Mouse (Mus musculus) cerebellum, postnatal 10 days (tissue): ENCODE results near the gene Cntd1.

Source experiments
- DNase-seq, 2 experiments: peaks; one replicate each; pipeline ENCODE4 v3.0.0; 2021; ENCODE audit warnings: mixed read lengths in 2 of 2

Cntd1 gene

DNA sequence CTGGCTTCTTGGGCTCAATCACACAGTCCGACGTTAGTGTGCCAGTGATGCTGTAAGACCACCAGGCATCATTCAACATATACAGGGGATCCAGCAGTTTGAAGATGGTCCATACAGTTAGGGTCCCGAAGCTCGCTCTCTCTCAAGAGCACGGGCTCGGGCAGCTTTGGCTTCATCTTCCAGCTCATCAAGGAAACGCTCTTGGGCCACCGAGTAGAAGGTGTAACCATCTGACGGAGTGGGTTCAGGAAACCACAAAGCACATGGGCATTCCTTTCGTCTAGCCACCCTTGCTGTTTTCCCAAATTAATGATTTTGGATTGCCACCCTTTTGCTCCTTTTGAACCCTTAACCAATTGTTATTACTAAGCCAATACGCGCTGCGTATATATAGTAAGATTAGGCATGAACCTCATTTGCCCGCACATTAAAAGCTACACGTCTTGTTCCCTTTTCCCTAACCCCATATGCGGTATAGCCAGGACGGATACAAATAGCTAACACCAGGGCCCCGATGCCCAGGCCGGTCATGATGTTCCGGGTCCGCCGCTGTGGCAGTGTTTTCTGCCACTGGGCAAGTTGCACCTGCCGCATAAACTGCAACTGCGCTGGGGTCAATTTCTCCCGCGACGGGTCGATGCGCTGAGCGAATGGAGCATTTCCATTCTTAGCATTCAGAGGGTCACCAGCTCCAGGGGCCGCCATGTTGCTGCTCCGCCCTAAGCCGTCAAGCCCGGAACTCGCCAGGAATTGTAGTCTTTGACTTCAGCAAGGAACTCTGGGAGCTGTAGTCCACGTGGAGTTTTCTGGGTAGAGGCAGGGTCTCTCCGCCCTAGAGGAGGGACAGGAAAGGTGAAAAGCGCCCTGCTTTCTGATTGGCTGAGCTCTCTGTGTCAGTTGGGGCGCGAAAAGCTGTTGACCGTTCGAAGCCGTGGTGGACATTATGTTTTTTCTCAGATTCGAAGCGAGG lies at the start of gene Cntd1, which contains the start of gene Coa3:
Gene Cntd1, plus strand, starts transcription at position 790 of the 970 bp plus-strand sequence.
Gene Coa3, minus strand, starts transcription at position 892 of the 970 bp plus-strand sequence.
- peak; percentile 91 to 94 for DNase-seq

DNA sequence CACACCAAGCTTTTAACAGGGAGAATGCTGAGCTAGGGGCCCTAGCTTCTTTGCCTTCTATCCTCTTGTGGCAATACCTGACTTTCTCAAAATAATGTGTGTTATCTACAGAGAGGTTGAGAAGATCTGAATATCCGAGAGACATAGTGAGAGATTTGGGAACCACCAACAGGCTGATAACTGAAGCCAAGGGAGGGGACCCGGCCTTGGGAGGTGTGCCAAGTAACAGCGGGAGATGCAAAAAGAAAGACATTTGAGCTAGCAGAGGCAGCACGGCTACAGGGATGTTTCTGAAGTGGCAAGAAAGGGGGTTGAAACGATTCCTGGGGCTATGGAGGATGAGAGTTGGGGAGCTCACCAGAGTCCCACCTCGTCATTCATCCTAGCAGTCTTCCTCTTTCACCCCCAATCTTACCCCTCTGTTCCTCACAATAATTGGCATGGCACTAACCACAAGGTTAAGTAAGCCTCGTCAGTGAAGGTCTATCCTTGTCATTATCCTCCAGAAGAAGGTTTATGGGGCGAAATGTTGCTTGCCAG lies 49.4 kb upstream of the Cntd1 start:
- peak; percentile 77 to 81 for DNase-seq

DNA sequence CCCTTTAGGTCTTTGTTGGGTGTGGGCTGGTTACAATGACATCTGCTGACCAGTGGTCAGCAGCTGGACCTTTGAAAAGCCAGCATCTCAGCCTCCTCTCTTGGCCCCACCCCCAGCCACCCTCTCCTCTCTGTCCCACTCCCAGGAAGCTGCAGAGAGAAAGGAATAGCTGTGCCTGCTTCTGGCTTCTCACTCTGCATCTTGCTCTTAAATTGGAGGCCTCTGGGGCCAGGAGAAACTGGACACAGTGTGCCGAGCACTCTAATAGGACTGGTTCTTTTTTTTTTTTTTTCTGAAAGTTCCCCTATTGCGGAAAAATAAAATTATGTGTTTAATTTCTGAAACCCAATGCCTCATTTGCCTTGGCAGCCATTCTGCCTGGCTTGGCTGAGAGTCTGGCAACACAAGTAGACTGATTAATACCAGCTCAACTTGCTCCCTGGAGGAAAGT lies 48.7 kb upstream of the Cntd1 start:
- DNase-seq: peak; percentile 36 to 46

DNA sequence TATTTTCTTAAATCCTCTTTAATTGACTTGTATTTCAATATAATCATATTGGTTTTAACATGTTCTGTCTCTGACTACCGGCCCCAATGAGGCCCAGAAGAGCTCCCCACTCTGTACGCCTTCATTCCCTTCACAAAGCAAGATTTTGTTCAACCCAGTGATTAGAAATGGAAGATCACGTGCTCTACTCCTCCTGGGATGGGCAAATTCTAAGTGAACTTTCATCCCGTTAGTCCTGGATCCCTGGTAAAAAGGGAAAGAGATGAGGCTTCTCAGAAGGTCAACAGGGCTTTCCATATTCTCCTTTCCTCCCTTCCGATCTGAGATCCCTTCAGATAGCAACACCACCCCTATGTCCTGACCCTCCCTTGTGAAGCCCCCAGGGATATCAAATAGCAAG lies 48.3 kb upstream of the Cntd1 start:
- DNase-seq: no peak

DNA sequence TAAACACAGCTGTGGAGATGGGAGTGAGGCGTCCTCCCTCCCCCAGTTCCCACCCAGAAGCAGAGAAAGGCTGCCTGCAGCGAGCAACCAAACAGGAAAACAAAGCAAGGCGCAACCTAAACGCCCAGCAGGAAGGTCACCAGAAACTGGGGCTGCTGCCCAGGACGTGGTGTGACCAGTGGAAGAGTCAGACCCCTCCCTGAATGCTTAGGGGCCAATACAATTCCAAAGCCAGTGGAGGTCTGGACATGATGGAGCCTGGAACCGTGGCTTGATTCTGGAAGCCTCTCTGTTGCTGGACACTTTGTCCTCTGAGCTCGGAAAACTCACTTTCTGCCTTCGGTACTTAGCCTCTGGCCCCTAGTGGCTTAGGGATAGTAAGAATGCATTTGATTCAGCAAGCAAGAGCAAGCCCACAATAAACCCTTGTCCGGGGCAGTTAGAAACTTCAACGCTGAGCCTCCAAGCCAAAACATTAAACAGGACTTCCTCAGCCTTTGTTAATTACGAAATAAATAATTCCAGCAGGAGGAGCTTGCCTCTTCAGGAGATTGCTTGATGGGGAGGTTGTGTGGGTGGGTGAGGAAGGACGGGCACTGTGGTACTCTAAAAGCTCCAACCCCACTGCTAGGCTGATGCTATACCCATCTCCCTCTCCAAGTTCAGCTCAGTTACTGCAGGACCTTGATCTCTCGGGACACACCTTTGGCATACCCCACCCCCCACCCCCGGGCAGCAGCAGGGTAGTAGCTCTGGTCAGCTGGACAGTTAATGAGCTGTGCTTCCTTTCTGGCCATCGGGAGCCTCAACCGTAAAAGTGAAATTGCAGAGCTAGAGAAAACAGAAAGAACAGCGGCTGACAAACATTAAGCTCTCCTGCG lies 47.6 kb upstream of the Cntd1 start:
- peak in 1 of 2 experiments; percentile 29 for DNase-seq

DNA sequence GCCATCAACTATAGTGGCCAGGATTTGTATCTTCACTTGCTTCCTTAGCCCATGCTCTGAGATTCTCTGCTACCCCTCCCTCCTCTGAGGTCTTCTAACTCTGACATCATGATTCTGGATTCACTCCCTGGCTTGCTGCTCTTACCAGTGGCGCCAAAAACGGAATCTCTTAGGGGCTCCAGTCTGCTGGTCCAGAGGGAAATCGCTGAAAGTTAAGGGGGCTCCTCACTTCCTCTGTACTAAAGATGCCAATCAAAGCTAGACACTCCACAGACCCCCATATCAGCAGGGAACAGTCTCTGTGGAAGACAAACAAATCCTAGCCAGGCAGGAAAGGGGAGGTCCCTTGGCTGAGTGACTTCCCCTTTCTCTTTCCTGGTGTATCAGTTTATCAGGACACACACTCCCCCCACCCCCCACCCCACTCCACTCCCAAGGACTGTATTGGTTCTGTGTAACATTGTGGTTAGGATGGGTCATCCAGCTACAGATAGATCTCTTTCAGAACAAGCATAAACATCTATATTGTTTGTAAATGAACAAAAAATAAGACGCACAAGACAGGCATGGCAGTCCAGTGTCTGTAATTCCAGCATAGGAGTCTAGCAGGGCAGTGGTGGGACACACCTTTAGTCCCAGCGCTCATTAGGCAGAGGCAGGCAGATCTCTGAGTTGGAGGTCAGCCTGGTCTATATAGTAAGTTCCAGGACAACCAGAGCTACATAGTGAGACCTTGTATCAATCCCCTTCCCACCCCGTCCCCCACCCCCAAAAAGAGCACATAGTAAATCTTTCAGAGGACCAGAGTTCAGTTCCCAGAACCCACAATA lies 46.6 kb upstream of the Cntd1 start:
- DNase-seq: no peak

DNA sequence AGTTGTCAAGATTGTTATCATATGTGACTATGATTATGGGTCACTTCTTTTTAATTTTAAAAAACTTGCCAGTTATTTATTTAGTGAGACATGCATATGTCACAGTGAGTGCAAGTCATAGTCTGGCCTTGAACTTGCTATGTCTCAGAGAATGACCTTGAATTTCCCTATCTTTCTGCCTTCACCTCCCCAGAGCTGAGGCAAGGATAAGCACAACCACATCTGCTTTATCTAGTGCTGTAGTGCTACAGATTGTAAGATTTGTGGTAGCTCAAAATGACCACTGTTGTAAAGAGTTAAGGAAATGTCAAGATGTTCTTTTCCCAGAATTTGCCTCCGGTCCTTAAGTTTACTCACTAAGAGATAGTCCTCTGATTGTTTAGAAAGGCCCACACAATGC lies 45.6 kb upstream of the Cntd1 start:
- DNase-seq: no peak

DNA sequence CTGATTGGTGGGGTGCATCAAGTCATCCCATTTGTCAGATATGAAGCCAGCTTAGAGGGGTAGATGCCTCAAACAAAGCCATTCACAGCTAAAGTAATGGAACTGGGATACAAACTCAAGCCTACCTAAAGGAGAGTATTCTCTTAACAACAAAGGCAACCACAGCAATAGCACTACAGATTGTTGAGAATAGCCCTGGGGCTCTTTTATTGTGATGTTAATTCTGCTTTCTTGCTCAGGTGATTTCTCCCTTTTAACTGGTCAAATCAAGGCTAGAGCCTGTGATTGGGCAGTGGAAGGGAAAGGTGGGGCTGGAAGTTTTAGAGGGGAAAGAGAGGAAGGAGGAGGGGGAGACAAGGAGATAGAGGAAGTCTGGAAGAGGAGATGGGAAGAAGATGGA lies 44.7 kb upstream of the Cntd1 start:
- no peak for DNase-seq

DNA sequence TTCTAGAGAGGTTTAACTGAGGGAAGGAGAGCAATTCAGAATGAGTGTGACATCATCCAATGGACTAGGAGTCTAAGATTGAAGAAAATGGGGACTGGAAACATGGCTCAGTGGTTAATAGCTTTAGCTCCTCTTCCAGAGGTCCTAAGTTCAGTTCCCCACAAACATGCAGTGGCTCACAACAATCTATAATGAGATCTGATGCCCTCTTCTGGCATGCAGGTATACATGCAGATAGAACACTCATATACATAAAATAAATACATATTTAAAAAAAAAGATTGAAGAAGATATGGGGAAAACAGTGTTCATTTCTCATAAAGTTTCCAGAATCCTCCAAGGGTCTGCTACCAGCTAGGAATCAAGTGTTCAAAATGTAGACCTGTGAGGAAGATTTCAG lies 43.4 kb upstream of the Cntd1 start:
- DNase-seq: no peak

DNA sequence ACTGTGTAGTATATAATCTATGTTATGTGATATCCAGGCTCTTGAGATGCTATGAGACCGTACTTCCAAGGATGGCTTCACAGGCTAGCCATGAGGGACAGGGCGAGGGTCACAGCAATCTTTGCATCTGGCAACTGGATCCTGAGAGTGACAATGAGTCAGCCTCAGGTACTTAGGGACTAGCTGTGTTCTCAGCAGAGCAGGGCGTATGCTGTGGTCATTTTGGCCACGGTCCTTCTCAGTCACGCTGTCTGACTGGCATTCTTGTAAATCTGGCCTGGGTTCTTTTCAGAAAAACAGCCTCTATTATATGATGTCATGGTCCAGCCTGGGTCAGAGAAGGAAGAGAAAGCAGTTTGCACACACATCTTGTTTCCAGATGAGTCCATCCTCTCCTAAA lies 42.0 kb upstream of the Cntd1 start:
- no peak for DNase-seq

DNA sequence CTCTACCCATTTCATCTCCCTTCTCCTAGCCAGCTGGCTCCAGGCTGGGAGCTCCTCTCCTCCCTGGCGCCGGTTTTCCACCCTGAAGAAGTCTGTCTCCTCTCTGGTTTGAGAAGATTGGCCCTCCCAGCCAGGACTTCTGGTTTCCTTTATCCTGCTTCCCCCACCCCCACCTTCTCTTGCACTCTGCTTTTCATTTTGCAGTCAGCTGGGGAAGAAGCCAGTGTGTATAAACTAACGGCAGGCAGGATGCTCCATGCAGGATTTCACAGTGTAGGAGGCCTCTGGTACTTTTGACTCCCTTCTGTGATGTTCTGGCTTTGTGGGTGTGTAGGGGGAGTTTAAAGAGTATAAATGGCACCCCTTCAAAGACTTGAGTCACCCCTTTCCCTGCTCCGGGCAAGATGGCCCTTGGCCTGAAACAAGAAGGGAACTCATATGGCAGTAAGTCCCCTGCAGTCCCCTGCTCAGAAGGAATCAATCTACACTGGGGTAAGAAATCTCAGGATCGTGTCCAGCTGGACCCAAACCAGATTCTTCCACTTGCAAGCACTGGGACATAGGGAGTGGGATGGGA lies 40.7 kb upstream of the Cntd1 start:
- DNase-seq: peak; percentile 61 to 74

DNA sequence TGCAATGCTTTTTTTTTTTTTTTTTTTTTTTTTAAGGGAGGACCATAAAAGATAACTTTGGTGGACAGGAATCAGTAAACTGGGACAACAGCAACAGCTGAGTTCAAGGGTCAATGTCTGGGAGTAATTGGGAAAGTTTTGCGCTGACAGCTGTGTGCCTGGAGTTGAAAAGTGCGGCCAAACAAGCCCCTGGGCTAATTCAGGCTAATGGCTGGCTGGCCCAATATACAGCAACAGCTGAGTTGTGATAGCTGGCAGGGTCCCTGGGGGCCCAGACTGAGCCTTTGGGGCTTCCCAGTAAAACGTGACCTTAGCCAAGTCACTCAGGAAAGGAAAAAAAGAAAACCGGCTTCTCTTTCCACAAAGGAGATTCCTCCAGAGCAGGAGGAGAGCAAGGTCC lies 33.7 kb upstream of the Cntd1 start:
- no peak for DNase-seq

DNA sequence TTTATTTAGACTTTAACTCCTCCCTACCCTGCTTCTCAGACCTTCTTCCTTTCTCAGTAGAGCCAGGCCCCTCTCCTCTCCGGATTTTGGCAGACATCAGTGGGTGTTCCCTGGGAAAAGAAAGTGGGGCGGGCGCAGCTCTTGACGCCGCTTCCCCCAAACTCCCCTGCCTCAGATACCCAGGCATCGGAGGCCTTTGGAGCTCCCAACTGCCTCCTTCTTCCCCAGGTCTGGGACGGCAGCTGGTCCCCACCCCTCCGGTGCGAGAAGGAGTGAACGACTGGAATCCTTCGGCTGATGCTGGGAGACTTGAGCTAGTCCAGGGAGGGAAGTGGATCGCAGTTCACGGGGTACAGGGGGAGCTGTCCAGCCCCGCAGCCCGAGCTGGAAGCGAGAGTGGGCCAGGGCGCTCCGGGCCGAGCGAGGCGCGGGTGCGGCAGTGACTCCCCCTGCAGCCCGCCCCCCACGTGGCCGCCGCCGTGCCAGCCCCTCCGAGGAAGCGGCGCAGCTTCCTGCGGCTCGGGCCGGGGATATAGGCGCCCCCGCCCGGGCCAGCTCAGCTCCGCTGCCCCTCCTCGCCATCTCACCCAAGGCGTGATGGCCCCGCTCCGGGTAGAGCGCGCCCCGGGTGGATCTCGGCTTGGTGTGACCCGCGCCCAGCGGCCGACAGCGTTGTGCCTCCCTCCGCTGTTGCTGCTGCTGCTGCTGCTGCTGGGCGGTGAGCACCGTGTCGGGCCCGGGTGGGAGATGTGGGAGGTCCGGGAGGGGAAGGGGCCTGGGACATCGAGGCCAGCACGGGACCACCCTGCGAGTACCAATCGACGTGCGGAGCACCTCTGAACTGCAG lies 32.7 kb upstream of the Cntd1 start, which contains the start of gene Ramp2:
Gene Ramp2, plus strand, starts transcription at position 174 of the 847 bp plus-strand sequence.
- peak; percentile 57 to 64 for DNase-seq

DNA sequence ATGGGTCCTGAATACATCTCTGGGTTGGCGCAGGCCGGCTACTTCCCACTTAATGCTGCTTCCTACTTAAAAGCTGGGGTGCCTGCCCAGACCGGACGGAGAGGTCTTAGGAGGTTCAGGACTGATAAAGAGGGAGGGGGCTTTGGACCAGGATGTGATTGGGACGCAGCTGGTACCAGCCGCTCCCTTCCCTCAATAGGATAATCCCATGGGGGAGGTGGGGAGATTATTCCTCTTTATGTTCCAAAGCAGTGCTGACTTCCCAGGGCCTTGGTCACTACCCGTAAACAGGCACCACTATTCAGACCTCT lies 32.2 kb upstream of the Cntd1 start:
- DNase-seq: no peak

DNA sequence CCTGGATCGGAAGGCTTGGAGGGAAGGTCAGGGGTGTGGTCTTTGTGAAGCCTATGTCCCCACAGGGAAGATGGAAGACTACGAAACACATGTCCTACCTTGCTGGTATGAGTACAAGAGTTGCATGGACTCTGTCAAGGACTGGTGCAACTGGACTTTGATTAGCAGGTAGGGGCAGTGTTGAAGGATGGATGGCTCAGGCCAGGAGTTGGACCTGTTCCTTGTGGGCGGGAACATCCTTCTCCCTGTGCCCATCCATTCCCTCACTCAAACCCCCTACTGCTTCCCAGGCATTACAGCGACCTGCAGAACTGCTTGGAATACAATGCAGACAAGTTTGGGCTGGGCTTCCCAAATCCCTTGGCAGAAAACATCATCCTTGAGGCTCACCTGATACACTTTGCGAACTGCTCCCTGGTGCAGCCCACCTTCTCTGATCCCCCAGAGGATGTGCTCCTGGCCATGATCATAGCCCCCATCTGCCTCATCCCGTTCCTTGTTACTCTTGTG lies 31.2 kb upstream of the Cntd1 start:
- DNase-seq: no peak

DNA sequence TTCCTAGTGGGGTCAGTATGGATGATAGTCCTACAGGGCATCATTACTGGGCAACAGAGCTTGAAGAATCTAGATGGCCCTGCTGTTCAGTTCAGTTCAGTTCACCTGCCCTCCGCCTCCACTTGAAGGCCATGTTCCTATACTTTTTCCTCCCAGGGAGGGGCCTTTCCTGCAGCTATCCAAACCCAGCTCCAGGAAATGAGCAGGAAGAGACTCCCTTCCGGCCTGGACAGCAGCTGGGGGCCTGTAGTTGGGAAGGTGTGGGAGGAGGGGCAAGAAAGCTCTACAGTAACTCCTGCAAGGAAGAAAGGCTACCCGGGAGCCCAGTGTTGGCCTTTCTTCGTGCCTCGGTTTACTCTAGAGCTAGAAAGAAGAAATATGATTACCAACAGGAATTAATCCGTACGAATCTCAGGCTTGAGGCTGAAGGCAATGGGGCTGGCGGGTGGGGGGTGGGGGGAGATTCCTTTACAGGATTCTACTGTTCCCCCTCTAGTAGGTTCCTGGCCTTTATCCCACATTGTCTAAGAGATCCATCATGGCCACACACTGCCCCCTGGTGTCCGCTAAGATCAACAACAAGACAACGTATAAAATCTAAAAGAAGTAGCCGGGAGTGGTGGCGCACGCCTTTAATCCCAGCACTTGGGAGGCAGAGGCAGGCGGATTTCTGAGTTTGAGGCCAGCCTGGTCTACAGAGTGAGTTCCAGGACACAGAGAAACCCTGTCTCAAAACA lies 30.4 kb upstream of the Cntd1 start:
- peak; percentile 75 to 81 for DNase-seq

DNA sequence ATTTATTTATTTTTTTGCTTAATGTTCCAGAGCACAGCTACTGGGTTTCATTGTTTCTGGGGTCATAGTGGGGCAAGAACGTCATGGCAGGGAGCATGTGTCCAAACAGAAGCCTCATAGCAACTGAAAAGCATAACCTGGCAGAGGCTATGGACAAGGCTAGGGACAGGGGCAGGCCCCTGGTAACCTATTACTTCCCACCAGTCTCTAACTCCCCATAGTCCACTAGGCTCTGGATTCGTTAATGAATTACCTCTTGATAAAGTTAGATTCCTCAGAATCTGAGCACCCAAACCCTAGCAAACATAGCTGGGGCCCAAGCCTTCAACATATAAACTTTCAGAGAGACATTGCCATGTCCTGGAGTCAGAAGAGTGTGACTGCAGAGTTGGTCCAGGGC lies 27.8 kb upstream of the Cntd1 start:
- no peak for DNase-seq

DNA sequence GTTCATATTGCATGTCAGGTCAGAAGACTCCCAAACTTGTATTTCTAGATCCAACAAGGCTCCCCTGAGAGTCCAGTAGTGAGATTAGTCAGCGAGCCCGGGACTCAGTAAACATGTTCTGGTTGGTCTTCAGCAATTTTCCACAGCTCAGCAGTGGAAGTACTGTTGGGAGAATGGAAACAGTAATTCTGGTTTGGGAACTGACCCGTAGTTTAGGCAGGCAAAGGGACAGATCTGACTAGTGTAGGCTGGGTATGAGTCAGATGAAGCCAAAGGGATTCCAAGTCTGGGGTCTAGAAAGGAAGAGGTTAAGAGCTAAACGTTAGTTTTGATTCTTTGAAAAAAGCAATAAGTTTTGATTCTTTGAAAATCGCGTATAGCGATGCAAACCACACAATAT lies 25.9 kb upstream of the Cntd1 start:
- no peak for DNase-seq

DNA sequence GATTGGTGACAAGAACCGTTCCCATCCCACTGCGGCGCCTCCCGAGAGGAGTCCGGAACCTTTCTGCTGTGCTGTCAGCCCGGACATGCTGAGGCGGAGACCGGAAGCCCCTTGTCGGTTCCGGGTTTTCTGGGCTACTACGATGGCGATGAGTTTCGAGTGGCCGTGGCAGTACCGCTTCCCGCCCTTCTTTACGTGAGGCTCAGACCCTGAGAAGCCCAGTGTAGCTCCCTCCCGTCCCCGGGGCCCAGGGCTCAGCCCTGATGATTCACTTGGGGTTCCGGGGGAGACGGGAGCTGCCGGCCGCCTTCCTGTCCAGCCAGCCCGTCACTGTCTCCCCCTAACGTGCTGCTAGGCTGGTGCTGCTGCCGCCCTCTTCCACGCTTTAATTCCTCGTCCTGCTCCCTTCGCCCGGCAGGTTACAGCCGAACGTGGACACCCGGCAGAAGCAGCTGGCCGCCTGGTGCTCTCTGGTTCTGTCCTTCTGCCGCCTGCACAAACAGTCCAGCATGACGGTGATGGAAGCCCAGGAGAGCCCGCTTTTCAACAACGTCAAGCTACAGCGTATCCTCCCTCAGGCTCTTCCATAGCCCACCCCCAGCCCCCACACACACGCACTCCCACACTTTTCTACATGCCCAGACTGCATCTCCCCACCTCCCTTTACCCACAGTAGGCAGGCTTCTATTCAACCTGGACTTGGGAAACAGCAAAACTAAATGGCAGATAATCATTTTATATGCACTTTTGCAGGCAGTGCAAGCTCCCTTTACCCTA lies 25.0 kb upstream of the Cntd1 start, which contains the start of gene Vps25:
Gene Vps25, plus strand, starts transcription at position 95 of the 777 bp plus-strand sequence.
- DNase-seq: peak; percentile 89 to 91
